Mouse (Mus musculus): ENCODE results near the gene Rtn3. TPM values are rescaled to one million over a fixed set of nuclear protein-coding genes. Genes with fewer than 3 reads are reported as not detected.
A peak's percentile ranks its signal among the peaks of the same experiment; 100 is the strongest.

Gene Rtn3
- polyA plus RNA-seq, 1 experiment from 2014 or later, result 280 TPM

GRCm38 (mm10) chr19:7479751-7480248 lies 3.3 kb downstream of the Rtn3 start:
- Histone ChIP-seq H3K27me3 (ENCODE audit: insufficient read depth, poor library complexity, severe bottlenecking) (no peaks in the 10 kb centered on the region), H3K9me3 (no peaks in the 10 kb centered on the region), H3K36me3 (peaks cover 30% of the 10 kb centered on the region), H3K27ac (no peak overlapping the region), H3K4me1 (replicated peaks) (peaks cover 22% of the 10 kb centered on the region), H3K4me3 (no peak overlapping the region)
- DNase-seq (ENCODE audit: low spot score), result no peak
- 96% methylated on average over 3 of the region's 3 CpGs for WGBS

DNA sequence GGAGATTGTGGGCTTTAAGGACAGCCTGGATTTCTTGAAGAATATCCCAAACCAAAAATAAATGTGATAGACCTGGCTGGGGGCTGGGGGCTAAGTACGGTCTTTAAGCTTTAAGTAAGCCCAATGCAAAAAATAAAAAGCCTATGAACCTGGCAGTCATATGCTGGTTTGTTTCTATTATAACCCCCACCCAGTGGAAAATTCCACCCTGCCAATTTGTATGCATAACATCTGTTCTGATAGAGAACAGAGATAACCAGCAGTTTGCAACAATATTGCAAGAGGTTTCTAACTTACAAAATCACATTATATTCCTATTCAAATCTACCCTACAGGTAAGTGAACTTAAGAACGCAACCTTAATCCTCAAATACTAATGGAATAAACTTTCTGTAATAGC lies 12.4 kb downstream of the Rtn3 start:
- DNase-seq (ENCODE audit: low spot score), result no peak
- peaks cover 86% of the 10 kb centered on the region for H3K36me3 ChIP-seq
- no peak overlapping the region for H3K4me3 ChIP-seq
- no peaks in the 10 kb centered on the region for H3K4me1 ChIP-seq (replicated peaks)
- no peaks in the 10 kb centered on the region for H3K9me3 ChIP-seq
- H3K27me3 ChIP-seq (ENCODE audit: insufficient read depth, poor library complexity, severe bottlenecking), result no peaks in the 10 kb centered on the region
- H3K27ac ChIP-seq, result no peak overlapping the region
- 99% methylated on average over 2 of the region's 2 CpGs for WGBS

GRCm38 (mm10) chr19:7467915-7468314 lies 15.2 kb downstream of the Rtn3 start:
- no peak for DNase-seq (ENCODE audit: low spot score)
- no peak overlapping the region for H3K4me3 ChIP-seq
- no peaks in the 10 kb centered on the region for H3K9me3 ChIP-seq
- no peaks in the 10 kb centered on the region for H3K4me1 ChIP-seq (replicated peaks)
- no peak overlapping the region for H3K27ac ChIP-seq
- peaks cover 75% of the 10 kb centered on the region for H3K36me3 ChIP-seq
- H3K27me3 ChIP-seq (ENCODE audit: insufficient read depth, poor library complexity, severe bottlenecking), result no peaks in the 10 kb centered on the region

DNA sequence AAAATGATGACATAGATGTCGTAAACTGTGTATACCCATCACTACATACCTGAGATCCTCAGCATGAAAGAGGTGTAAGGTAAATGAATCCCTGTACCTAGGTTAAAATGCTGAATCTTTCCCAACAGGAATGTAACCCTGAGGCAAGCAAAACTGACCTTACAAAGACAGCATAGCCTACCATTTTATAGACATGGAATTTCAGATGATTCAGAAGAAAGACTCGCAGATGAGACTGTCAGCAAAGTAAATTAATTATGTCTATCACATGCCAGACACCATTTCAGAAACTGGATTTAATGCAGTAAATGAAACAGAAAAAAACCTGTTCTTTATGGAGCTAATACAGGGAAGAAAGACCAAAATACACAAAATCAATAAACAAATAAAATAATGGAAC lies 23.7 kb downstream of the Rtn3 start:
- WGBS, result 95% methylated on average over 2 of the region's 2 CpGs
- H3K36me3 ChIP-seq, result peaks cover 50% of the 10 kb centered on the region
- DNase-seq (ENCODE audit: low spot score), result no peak

DNA sequence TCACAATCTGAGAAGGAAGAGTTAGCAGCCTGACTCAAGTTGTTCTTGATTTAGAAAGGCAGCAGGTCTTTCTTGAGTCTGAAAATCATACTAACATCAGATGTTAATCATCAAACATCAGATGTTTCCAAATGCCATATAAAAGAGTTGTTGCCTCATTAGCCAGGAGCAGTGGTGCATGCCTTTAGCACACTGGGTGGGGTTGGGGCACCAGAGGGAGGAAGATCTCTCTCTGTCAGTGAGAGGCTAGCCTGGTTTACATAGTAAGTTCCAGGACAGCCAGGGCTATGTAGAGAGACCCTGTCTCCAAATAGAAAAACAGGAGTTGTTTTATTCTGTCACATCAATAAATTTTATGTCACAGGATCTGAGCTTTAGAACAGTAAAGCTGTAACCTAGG lies 24.2 kb downstream of the Rtn3 start:
- Histone ChIP-seq H3K27me3 (ENCODE audit: insufficient read depth, poor library complexity, severe bottlenecking) (no peaks in the 10 kb centered on the region), H3K36me3 (peaks cover 49% of the 10 kb centered on the region), H3K4me1 (replicated peaks) (no peaks in the 10 kb centered on the region), H3K4me3 (no peak overlapping the region), H3K9me3 (no peaks in the 10 kb centered on the region), H3K27ac (no peak overlapping the region)
- DNase-seq (ENCODE audit: low spot score), result no peak

More for the DNA sequence above, 23.7 kb downstream of the Rtn3 start:
- Histone ChIP-seq H3K4me1 (replicated peaks) (no peaks in the 10 kb centered on the region), H3K4me3 (no peak overlapping the region), H3K27ac (no peak overlapping the region), H3K27me3 (ENCODE audit: insufficient read depth, poor library complexity, severe bottlenecking) (no peaks in the 10 kb centered on the region), H3K9me3 (no peaks in the 10 kb centered on the region)

DNA sequence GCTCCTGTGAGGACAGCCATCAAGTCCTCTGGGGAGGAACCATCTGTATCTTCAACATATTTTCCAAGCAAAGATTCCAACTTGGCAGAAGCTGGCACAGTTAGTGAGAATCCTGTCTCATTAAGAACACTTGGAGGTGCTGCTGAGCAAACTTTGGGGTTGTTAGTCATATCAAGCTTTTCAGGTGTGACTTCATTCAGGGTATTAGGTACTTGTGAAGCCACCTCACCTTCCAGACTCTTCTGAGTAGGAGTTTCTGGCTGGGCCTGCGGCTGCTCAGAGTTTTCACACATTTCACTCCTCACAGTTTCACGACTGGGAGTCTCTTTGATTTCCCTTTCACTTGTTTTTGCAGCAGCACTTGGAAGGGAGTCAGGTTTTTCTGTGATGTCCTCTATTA lies 26.3 kb downstream of the Rtn3 start:
- peaks cover 34% of the 10 kb centered on the region for H3K36me3 ChIP-seq
- WGBS, result 87% methylated on average over 2 of the region's 2 CpGs
- H3K9me3 ChIP-seq, result no peaks in the 10 kb centered on the region
- no peak overlapping the region for H3K27ac ChIP-seq
- DNase-seq (ENCODE audit: low spot score), result no peak
- no peaks in the 10 kb centered on the region for H3K4me1 ChIP-seq (replicated peaks)
- no peak overlapping the region for H3K4me3 ChIP-seq
- H3K27me3 ChIP-seq (ENCODE audit: insufficient read depth, poor library complexity, severe bottlenecking), result no peaks in the 10 kb centered on the region

- H3K27me3 ChIP-seq (ENCODE audit: insufficient read depth, poor library complexity, severe bottlenecking), result no peaks in the 10 kb centered on the region
- H3K4me1 ChIP-seq (replicated peaks), result no peaks in the 10 kb centered on the region; the same call in 1 of the 2 replicates
- WGBS, result 90% methylated on average over 1 of the region's 1 CpGs
- no peak overlapping the region for H3K4me3 ChIP-seq
- no peak overlapping the region for H3K27ac ChIP-seq
- H3K36me3 ChIP-seq, result peaks cover 57% of the 10 kb centered on the region
- H3K9me3 ChIP-seq, result no peaks in the 10 kb centered on the region
- no peak for DNase-seq (ENCODE audit: low spot score)
Observed at GRCm38 (mm10) chr19:7445596-7445995, 37.5 kb downstream of the Rtn3 start.

DNA sequence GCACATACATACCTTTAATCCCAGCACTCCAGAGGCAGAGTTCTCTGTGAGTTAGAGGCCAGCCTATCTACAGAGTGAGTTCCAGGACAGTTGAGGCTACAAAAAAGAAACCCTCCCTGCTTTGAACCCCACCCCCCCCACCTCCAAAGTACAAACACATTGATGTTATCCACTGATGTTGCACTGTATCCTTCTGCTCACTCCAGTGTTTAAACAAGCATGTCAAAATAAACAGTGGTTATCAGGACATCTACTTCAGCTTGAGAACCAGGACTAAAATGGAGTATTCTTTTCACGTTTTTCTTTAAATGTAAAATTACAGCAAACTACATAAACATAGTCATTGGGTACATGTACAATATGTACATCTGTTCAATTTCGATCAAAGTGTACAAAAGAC lies 38.0 kb downstream of the Rtn3 start:
- Histone ChIP-seq H3K27me3 (ENCODE audit: insufficient read depth, poor library complexity, severe bottlenecking) (no peaks in the 10 kb centered on the region), H3K36me3 (peaks cover 52% of the 10 kb centered on the region), H3K4me1 (replicated peaks) (no peaks in the 10 kb centered on the region; the same call in 1 of the 2 replicates), H3K9me3 (no peaks in the 10 kb centered on the region), H3K27ac (no peak overlapping the region), H3K4me3 (no peak overlapping the region)
- DNase-seq (ENCODE audit: low spot score), result no peak
- WGBS, result 92% methylated on average over 2 of the region's 2 CpGs

DNA sequence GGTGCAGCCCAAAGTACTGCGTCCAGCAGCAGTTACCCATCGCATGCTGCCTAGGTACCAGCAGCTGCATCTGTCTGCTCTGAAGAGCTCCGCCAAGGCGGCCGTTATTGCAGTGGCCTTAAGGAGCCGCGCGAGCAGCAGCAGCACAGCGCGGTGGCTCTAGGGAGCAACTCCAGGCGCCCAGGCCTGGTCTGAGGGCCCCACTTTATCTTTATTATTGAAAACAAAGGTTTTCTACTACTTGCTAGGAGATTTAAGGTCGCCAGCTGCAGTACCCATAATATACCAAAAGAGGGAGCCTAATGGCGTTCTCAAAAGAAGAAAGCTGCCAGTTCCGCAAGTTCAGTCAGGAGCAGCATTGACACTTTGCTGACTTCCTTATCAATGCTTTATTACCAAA lies 41.6 kb downstream of the Rtn3 start:
- no peaks in the 10 kb centered on the region; the same call in 1 of the 2 replicates for H3K4me1 ChIP-seq (replicated peaks)
- peaks cover 31% of the 10 kb centered on the region for H3K36me3 ChIP-seq
- DNase-seq (ENCODE audit: low spot score), result peak; percentile 49
- no peaks in the 10 kb centered on the region for H3K9me3 ChIP-seq
- H3K27me3 ChIP-seq (ENCODE audit: insufficient read depth, poor library complexity, severe bottlenecking), result no peaks in the 10 kb centered on the region
- no peak overlapping the region for H3K27ac ChIP-seq
- no peak overlapping the region for H3K4me3 ChIP-seq
- 72% methylated on average over 14 of the region's 14 CpGs for WGBS

DNA sequence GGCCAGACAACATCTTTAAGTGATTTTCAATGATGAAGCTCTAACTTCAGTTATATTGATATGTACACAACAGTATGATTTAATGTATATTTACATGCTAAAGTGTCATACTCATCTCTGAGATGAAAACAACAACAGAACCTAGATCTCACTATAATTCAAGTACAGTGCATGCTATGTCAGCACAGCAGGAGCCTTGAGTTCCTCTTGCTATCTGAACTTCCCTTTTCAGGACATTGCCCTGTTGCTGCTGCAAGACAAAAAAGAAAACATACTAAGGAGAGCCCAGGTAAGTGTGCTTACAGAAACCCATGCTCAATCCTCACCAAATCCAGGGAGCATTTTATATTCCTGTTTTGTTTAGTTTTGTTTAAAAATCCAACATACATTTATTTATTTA lies 44.8 kb downstream of the Rtn3 start:
- no peaks in the 10 kb centered on the region; the same call in 1 of the 2 replicates for H3K4me1 ChIP-seq (replicated peaks)
- H3K36me3 ChIP-seq, result peaks cover 34% of the 10 kb centered on the region
- no peak for DNase-seq (ENCODE audit: low spot score)
- H3K27ac ChIP-seq, result no peak overlapping the region
- H3K9me3 ChIP-seq, result no peaks in the 10 kb centered on the region
- no peak overlapping the region for H3K4me3 ChIP-seq
- no peaks in the 10 kb centered on the region for H3K27me3 ChIP-seq (ENCODE audit: insufficient read depth, poor library complexity, severe bottlenecking)

- H3K27ac ChIP-seq, result no peak overlapping the region
- no peaks in the 10 kb centered on the region for H3K9me3 ChIP-seq
- H3K27me3 ChIP-seq (ENCODE audit: insufficient read depth, poor library complexity, severe bottlenecking), result no peaks in the 10 kb centered on the region
- 90% methylated on average over 5 of the region's 5 CpGs for WGBS
- DNase-seq (ENCODE audit: low spot score), result no peak
- no peaks in the 10 kb centered on the region for H3K4me1 ChIP-seq (replicated peaks)
- H3K4me3 ChIP-seq, result no peak overlapping the region
- peaks cover 51% of the 10 kb centered on the region for H3K36me3 ChIP-seq
Observed at GRCm38 (mm10) chr19:7436061-7436970, 46.8 kb downstream of the Rtn3 start.

- H3K4me3 ChIP-seq, result no peak overlapping the region
- no peak for DNase-seq (ENCODE audit: low spot score)
- WGBS, result 94% methylated on average over 2 of the region's 2 CpGs
- H3K4me1 ChIP-seq (replicated peaks), result no peaks in the 10 kb centered on the region
- H3K27ac ChIP-seq, result no peak overlapping the region
- H3K36me3 ChIP-seq, result peaks cover 63% of the 10 kb centered on the region
- H3K9me3 ChIP-seq, result no peaks in the 10 kb centered on the region
- no peaks in the 10 kb centered on the region for H3K27me3 ChIP-seq (ENCODE audit: insufficient read depth, poor library complexity, severe bottlenecking)
Observed at GRCm38 (mm10) chr19:7434887-7435286, 48.2 kb downstream of the Rtn3 start.

- 60% methylated on average over 3 of the region's 3 CpGs for WGBS
- H3K36me3 ChIP-seq, result peaks cover 100% of the 10 kb centered on the region
- 0 out of 2 replicates have a peak, but pooled peaks cover 3% of the 10 kb centered on the region for H3K9me3 ChIP-seq
- H3K27ac ChIP-seq, result no peak overlapping the region
- H3K4me1 ChIP-seq (replicated peaks), result peaks cover 49% of the 10 kb centered on the region
- peak; percentile 17 for DNase-seq (ENCODE audit: low spot score)
- peaks cover 14% of the 10 kb centered on the region; the same call in 1 of the 2 replicates for H3K27me3 ChIP-seq (ENCODE audit: insufficient read depth, poor library complexity, severe bottlenecking)
- H3K4me3 ChIP-seq, result no peak overlapping the region
Observed at GRCm38 (mm10) chr19:7425398-7425775, 57.7 kb downstream of the Rtn3 start.
